Mouse (Mus musculus) B cell, adult 62 days (primary cell): ENCODE results near the gene Fam168a. TPM values are rescaled to one million over a fixed set of nuclear protein-coding genes. Genes with fewer than 3 reads are reported as not detected.

Experiments used
- total RNA-seq: library from RNA; stranded (reverse); gene quantifications from 4 replicates; pipeline ENCODE4 v1.2.4, GENCODE M21; 2023

Gene Fam168a
- 33.7 to 40.5 TPM (median 36.2 TPM) in 4 replicates for total RNA-seq

DNA sequence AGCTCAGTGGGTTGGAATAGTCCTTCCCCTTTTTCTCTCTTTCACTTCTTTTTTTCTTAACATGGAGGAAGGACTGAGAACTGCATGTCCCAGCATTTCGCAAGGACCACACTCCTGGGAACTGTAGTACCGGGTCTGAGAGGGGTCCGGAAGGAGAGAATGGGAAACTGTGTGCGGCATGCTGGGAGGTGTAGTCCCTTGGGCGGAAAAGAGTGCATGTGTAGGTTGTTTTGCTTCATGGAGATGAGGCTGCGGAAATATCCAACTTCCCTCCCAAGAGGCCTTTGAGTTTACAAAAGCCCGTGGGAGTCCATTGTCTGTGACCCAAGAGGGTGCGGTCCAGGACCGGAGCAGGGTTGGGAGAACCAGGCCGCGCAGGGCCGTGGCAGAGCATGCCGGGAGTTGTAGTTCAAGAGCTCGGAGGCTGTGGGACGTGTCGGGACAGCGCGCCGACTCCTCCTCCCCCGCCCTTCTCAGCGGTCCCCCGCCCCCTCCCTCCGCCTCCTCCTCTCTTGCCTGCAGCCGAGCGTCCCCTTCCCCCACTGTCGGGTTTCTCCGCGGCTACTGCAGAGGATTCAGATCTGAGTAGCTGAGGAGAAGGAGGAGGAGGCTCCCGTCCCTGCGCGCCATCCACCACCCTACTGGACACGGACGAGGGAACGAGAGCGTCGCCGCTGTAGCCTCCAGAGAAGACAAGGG, at the start of gene Fam168a:
Gene Fam168a (plus strand): TSS at position 493 of the 699 bp plus-strand sequence.

DNA sequence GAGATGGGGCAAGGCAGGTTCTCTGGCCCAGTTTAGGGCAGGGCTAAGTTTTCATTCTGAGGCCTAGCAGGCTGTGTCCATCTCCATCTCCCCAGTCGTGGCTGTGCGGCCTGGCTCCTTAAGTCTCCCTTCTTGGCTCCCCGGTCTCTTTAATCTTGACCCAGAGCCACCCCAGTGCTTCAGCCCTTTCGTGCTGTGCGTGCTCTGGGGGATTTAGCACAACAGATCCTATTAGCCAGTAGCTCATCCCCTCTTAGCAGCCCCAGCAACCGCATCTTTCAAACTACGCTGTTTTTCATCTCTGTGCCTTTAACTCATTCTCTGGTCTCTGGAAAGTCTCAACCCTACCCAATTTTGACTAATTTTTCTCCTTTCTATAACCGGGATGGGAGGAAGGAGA, 44.2 kb upstream of the Fam168a start, which contains the start of gene Plekhb1:
Gene Plekhb1 (minus strand): TSS at position 184 of the 400 bp plus-strand sequence.

DNA sequence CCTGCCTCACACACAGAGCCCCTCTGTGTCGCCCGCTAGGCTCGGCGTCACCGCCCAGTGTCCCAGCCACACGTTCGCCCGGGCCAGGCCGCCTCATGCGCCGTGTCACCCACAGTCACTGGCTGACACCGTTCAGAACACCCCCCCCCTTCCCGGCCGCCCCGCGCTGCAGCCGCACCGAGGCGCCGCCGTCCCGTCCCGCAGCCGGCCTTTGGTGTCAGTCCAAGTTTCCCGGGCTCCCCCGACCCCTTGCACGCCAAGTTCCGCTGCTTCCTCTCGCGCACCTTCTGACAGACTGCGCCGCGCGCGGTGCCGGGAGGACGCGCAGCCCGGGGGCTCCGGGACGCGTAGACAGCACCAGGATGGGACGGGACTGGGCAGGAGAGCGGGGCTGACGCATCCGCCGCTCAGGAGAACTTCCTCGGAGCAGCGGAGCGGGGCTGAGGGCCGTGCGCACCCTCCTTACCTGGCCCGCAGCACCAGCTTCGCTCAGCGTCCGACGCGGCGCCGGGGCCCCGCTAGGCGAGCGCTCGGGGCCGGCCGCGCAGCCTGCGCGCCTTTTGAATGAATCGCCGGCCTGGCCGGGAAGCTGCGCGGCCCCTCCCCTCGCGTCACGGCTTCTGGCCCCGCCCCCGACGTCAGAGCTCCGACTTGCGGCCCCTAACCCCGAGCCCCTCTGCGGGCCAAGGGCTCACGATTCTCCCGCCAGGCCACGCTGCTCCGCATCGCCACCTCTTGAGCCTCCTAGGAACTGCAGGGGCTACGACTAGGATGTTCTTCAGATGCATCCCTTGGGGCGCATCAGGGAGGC, 156.6 kb downstream of the Fam168a start, which contains the start of gene Relt:
Gene Relt (minus strand): TSS at position 619 of the 811 bp plus-strand sequence.

Other genes with a start within 250 kb of the Fam168a start
- gene Ucp3, start 233.6 kb upstream of the Fam168a start, total RNA-seq = 0.60 to 1.2 TPM (median 0.96 TPM) in 4 replicates
- 871 to 978 TPM (median 914 TPM) in 4 replicates for gene Ucp2, start 213.3 kb upstream of the Fam168a start, total RNA-seq
- 0.52 to 1.3 TPM (median 0.81 TPM) in 4 replicates for gene Dnajb13, start 191.7 kb upstream of the Fam168a start, total RNA-seq
- gene Coa4, start 169.6 kb upstream of the Fam168a start, total RNA-seq = 6.2 to 10.2 TPM (median 7.0 TPM) in 4 replicates
- gene Rab6a, start 99.2 kb upstream of the Fam168a start, total RNA-seq = 50.9 to 58.7 TPM (median 54.5 TPM) in 4 replicates
- 21.0 to 25.6 TPM (median 24.0 TPM) in 4 replicates for gene Mrpl48, start 98.3 kb upstream of the Fam168a start, total RNA-seq
- gene Plekhb1, start 44.2 kb upstream of the Fam168a start, total RNA-seq = not detected in 4 replicates
- 25.2 to 36.1 TPM (median 29.0 TPM) in 4 replicates for gene Relt, start 156.8 kb downstream of the Fam168a start, total RNA-seq
- 0.06 to 0.24 TPM in 2 of 4 replicates, not detected in the others for gene Arhgef17, start 225.5 kb downstream of the Fam168a start, total RNA-seq